Mouse (Mus musculus) cerebellum, postnatal 4 days (tissue): ENCODE measurements around the gene Gm9922.
A peak's percentile ranks its signal among the peaks of the same experiment; 100 is the strongest.

ENCODE experiments used
- DNase-seq, 2 experiments: peaks; one replicate each; pipeline ENCODE4 v3.0.0; 2022; ENCODE audit warnings: low spot score in 2 of 2, mixed read lengths in 1 of 2

Gm9922 gene

DNA sequence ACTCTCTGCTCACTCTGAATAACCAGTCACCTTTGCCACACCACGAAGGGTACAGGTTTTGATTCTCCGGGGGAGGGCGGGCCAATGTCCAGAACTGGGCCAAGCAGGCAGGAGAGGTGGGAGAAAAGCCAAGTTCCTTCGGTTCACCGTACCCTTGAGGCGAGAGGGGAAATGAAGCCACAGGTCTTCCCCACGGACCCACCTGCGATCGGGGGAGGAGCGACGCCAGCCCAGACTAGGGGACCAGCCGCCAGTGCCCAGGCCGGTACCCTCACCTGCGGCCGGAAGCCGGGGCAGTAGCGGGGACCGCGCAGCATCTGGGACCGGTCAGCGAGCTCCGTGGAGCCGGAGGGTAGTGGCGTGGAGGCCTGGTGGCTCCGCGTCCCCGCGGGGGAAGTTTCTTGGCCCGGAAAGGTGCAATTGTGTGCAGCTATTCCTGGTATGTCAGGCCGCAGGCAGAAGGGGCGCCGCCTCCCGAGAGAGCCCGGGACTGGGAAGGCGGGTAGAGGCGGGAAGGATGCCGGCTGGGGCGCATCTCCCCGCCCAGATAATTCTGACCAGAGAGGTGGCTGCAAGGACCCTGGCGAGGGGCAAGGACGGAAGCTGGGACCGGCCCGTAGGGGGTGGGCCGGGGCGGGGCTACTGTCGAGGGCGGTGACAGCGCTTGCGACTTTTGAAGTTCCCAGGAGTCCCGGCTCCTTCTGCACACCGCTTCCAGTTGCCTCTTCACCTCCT lies at the start of gene Gm9922, which contains the start of gene Lmo7:
Gene Gm9922 (minus strand): TSS at position 578 of the 735 bp plus-strand sequence.
Gene Lmo7 (plus strand): TSS at position 721 of the 735 bp plus-strand sequence.
- DNase-seq = peak in 1 of 2 experiments; percentile 15

DNA sequence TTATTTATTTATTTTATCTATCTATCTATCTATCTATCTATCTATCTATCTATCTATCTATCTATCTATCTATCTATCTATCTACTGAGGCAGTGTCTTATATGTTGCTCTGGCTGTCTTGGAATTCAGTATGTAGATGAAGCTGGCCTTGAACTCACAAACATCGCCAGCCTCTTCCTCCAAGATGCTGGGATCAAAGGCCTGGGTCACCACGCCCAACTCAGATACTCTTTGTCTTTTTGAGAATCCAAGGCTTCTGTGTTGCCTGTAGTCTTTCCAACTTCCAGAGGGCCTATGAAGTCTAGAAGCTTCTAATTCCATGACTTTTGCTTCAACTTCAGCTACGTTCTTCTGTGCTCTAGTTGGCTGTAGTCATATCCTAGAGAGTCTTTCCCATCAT lies 48.8 kb upstream of the Gm9922 start:
- no peak for DNase-seq

DNA sequence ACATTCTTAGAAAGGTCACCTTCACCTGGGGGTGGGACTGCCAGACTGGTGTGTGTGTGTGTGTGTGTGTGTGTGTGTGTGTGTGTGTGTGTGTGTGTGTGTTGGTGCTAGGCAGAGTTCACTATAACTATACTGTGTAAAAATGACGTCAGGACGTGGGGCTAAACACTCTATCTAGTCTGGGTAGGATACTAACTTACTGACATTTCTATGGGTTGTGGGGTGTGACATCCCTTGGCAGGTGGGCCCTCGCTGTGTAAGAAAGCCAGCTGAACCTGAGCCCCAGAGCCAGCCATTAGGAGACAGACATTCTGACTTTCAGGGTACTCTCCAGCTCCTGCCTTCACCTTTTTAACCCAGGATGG lies 47.5 kb upstream of the Gm9922 start:
- no peak for DNase-seq

DNA sequence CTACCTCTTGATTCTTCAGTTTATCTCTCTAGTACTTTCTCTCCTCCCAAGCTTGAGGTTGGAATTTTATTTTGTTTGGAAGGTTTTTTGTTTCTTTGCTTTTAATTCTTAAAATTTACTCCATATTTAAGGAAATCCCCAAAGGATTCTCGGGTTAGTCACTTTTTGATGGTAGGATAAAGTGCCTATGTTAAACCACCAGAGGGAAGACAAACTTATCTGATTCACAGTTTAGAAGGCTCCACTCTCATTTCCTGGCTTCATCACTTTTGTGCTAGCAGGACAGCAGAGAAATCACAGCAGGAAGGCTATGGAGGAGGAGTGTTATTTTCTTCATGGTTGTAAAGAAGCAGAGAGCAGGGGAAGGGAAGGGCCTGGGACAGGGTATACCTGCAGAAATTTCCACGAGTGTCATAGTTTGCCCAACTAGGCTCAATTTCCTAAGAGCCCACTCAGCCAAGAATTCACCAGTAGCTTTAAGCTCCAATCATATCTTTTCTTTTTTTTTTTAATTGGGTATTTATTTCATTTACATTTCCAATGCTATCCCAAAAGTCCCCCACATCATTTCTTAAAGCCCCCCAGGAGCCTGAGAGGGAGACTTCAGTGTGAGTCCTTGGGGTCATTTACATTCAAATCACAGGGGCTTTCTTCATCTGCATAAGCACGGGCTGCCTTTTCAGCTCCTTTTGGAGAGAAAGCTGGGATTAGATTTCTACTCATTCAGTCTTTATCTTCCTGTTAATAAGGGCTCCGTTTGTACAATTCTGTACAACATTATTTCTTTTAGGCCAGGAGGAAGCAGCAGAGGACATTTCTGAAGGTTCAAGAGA lies 46.9 kb upstream of the Gm9922 start:
- DNase-seq = no peak

DNA sequence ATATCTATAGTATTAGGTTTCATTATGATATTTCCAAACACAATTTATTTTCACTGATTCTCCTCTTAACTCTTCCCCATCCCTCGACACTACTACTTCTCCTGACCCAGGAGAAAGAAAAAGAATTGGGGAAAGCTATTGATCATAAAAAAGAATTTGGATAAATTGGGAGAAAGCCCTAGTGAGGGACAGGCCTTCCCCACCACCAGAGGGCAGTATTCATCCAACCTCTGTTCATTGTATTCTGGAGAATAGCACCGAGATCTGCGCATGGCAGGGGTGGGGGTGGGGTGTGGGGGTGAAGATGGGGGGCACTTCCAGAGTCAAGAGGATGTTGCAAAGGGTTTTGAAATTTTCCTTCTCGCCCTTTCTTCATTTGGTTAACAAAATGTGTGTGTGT lies 45.0 kb upstream of the Gm9922 start:
- no peak for DNase-seq

DNA sequence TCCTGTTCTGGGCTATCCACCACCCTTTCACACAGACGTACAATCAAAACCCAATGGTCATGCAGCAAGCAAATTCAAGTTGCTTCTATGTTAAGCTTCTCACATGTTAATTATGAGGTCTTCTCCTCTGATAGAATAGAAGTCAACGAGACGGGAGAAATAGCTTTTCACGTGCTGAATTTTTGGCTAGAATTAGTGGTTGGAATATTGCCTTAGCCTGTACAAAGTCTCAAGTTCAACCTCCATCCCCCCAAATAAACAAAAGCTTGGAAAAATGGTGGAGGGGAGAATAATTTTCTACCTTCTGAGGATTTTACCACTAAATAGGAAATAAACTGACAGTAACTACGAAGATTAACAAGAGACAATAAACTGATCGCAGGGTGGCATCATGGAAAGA lies 42.1 kb upstream of the Gm9922 start:
- DNase-seq = no peak

DNA sequence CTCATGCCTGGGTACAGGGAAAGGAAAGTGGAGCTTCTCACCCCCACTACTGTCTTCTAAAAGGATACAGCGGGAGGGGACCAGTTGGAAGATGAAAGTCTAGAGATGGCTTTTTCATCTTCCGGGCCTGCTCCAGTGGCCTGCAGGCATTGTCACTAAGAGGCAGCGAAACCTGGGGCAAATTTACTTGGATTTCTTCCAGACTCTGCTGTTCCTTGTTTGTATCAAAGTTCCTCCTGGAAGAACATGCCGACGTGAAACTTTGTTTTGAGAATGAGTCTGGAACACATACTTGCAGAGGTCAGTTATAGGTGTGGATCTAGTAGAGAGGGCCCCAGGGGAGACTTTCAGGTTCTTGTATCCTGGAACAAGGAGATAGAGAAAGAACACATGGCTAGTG lies 41.7 kb upstream of the Gm9922 start:
- DNase-seq = no peak

DNA sequence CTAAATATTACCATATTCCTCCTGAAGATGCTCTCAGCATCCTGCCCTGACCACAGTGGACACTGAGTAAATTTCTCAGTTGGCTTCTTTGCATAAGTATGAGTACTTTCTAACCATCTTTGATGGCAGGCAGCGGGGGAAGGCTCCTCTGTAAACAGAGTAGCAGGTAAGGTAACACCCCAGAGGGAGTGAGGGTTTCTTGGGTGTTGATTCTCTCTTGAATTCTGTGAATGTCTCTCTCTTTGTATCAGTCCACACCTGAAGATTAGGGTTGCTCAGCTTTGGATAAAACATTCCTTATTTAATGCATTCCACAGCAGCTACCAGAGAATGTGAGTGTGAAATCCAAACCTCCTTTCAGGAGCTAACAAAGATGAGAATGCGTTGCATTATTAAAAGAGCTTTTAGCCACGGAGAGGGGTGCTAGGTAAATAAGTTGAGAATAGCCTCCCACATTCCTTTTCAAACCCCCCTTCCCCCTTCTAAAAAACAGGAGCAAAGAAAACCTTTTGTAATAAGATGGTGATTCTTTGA lies 34.2 kb upstream of the Gm9922 start:
- no peak for DNase-seq

DNA sequence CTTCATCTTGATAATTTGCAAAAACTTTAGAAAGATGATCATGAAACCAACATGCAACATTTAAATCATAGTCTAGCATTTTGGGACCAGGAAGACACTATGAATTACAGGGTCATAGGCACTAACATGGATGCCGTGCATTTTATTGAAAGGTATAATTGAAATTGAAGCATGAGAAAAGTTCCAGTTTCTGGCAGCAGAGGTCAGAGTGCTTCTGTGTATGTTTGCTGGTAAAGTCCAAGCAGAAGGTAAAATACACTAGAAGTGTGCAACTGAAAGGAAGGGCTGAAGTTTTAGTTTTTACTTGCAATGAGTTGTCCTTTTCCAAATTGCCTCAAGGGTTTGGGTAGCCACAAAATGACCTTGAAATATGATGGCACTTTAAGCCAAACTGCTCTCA lies 32.7 kb upstream of the Gm9922 start:
- peak in 1 of 2 experiments; percentile 4 for DNase-seq

DNA sequence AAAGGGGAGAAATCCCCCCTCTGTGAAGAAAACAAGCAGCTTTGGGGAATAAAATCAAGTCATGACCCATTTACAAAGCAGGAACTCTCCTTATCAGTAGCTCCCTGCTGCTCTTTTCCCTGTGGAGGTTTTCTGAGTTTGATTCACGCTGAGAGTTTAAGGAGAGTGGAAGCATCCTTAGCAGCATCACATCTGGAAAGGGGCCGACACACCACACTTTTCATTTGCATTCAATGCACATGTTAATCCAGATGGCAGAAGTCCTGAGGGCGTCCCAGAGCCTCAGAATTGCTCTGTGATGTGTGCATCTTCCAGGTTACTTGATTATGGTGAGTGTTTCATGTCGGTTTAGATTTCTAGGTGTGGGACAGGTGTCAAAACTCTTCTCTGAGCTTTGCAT lies 25.8 kb upstream of the Gm9922 start:
- no peak for DNase-seq

DNA sequence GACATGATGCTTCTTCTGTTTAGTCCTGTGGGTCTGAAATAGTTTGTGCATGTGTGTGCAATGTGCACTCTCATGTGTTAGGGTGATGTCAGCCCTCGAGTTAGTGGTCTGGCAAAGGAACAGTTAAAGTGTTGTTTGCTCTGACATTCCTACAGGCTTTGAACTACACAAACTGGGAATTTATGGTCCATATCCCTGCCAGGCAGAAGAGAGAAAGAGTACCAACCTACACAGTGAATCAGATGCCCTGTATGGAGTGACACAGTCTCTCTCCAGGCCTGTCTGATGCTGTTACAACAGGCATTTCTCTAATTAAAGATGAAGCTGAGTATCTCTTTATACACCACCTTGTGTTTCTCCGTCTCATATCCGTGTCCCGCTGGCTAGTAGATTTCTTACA lies 21.3 kb upstream of the Gm9922 start:
- no peak for DNase-seq

DNA sequence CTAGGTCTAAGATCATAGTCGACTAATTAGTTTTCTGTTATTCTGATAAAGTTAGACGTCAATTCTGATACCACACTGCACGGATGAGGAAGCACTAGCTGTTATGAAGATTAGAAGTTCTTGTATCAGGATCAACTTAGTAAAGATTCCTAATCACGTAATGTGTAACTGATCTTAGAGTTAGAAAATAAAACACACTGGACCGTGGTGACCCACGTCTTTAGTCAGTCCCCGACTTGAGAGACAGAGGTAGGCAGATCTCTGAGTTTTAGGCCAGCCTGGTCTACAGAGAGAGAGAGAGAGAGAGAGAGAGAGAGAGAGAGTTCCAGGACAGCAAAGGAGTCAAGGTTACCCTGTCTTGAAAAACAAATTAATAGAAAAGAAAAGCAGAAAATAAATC lies 18.8 kb upstream of the Gm9922 start:
- no peak for DNase-seq

DNA sequence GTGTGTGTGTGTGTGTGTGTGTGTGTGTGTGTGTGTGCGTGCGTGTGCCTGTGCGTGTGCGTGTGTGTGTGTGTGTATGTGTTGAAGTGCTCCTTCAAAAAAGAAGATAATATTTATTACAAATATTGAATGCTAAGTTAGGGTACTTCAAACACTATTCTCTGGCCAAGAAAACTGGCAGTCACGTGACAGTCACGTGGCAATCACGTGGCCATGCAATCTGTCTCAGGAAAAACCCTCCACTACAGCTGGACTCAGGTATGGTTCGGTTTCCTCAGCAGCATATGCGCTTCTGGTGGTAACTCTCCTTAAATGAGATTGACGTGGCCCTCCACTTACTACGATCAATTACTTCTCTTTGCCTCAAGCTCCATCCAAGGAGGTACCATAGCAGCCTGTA lies 18.2 kb upstream of the Gm9922 start:
- no peak for DNase-seq

DNA sequence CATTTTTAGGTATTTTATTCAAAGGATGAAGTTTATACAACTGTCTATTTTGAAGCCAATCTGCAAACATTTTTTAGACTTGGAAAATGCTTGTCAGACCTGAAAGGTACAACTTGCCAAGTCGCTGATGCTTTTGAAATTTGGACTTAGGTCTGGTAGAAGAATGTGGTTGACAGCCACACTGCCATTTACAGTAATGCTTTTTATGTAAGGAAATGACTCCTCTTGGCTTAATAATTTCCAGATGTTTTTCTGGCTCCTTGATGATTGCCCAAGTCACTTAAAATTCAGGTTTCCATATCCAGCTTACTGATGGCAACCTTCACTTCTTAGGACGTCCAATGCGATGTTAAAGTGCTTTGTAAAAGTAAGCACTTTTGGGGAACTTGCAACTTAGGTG lies 17.0 kb upstream of the Gm9922 start:
- DNase-seq = no peak

DNA sequence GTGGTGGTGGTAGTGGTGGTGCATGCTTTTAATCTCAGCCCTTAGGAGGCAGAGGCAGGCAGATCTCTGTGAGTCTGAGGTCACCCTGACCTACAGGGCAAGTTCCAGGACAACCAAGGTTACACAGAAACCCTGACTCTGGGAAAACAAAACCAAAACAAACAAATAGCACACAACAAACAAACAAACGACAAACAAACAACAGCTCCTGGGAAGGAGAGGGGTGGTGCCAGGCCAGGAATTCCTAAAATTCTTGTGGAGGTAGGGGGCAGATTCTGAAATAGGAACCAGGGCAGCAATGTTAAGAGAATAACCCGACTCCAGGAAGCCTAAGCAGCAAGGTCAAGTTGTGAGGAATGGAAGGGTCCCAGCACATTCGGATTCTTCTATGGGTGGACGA lies 7.9 kb upstream of the Gm9922 start:
- DNase-seq = no peak

DNA sequence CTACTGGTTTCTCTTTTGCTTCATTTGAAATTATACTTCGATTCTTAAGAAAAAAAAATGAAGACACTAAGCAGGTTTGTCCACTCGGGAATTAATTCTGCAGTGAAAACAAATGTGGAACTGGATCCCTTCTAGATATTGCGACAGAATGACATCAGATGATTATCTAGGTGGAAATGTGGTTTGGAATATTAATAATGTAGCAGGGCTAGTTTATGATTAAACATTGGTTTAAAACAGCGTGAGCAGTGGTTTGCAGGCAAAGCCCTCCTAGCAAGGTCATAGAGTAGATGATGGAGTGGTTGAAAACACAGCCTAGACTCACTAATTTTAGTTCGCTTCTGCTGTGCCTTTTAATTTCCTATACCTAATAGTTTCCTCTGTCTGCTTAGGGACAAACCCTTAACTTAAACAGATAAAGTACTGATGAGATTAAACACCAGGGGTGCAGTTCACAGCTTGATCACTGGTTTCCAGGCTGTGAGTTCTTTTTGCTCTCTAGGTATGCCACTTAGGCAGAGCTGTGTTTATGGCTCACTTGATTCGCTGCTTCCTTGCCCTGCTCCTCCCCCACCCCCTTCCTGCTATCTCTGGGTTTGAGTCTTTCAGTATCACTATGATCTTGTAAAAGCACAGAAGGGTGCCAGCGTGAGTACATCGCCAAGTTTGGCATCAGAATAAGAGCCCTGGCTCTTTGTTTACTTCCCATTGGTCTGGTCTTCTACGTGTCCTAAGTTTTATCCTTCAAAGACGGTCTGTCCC lies 4.1 kb upstream of the Gm9922 start:
- no peak for DNase-seq

DNA sequence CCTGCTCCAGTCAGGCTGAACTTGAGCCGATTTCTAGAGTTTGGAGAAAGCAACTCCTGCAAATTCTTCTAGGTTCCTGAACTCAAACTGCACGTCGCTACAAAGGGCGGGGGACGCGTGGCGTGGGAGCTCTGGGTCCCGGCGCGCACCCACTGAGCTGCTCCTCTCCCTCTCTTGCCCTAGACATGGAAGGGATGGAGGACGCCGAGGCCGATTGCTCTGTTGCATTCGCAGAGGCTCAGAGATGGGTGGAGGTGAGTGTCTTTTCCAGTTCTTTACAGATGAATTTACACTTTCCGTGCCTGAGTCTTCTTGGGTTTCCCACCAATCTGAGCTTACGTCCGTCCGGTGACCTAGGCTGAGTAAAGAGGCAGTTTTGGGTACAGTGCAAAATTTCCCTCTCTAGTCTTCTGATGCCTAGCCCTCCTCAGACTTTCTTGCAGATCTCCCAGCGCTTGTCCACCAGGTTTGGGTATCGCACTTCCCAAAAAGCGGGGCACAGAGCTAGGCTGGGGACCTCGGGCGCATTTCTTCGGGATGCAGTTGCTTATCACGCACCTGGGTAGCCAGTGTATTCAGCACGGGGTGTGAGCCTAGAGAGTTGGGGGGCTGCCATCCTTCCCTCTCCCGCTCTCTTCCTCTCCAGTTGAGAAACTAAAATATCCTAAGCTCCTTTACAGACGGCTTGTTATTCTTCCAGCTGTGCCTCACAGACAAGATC lies 518 bp upstream of the Gm9922 start:
- DNase-seq = no peak

DNA sequence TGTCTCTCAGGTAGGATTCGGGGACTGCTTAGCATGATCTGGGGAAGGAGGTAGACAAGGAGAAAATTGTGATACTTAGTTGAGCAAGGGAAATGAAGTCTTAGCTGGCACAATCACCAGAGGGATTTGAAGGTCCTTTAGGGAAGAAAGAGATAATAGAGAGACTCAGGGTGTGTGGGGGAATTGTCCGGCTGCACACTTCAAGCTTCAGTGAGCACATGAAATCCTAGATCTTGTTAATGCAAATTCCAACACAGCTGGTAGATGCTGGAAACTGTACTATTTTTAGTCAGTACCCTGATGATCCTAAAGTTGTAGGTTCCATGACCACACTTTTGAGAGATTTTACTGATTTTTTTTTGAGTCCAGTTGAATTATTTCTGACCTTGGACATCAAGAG lies 15.2 kb downstream of the Gm9922 start:
- no peak for DNase-seq

DNA sequence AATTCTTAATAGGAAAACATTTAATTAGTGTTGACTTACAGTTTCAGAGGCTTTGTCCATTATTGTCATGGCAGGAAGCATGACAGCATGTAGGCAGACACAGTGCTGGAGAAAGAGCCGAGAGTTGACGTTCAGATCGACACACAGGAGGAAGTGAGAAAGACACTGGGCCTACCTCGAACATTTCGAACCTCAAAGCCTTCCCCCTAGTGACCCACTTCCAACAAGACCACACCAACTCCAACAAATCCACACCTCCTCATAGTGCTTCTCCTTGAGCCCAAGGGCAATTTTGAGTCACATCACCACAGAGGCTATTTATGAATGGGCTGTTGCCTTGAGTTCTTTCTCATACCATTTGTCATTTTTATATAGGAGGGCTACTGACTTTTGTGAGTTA lies 22.5 kb downstream of the Gm9922 start:
- DNase-seq = no peak

DNA sequence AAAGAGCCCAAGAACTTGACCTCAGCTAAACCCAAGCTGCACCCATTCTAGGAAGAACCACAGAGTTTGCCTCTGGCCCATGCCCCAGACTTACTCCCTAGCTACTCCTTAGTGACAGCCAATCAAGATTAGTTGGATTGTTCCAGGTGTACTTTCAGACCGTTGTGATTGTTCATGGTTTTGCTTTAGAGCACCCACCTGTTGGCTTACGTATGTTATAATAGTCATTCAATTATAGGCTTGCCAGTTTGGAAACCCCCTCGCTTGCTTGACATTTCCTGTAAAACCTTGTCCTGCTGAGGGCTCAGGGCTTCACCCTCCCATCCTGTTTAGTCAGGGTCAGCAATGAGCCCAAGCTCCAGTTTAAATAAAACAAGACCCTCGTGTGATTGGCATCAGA lies 25.1 kb downstream of the Gm9922 start:
- DNase-seq = no peak

DNA sequence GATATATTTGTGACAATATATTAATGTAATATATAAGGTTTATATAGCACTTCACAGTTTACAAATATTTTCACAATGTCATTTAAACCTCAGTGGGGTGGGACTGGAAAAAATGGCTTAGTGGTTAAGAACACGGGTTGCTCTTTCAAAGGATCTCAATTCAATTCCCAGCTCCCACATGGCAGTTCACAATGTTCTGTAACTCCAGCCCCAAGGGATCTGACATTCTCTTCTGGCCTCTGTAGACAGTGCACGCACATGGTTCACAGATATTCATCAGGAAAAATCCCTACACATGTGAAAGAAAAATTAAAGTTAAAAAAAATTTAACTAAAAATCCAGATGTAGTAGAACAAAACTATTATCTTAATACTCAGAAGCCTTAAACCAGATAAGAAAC lies 41.2 kb downstream of the Gm9922 start:
- DNase-seq = no peak

DNA sequence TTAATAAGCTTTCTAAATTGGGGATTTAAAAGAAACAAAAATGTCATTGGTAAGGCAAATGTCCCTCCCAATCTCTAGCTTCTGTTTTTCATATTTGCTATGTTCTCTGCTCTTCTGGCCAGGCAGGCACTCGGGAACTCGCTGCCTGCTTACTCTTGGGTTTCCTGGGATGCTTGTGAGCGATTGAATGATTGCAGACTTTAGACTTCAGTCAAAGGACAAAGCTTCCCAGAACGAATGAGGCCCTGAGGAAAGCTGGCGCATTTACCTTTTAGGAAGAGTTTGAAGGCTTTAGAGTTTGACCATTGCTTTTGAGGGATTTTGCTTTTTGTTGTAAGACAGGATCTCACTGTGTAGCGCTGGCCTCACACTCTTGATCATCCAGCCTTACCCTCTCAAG lies 41.9 kb downstream of the Gm9922 start:
- no peak for DNase-seq
